Mouse (Mus musculus): ENCODE measurements at regions not wholly inside any gene's neighbourhood (a gene's known extent, or its start where the extent isn't known, plus 50 kb on each side); places are given as distances from the start of the nearest gene placed in this dataset.

GRCm38 (mm10) chr17:72746411-72746810 lies 89.8 kb upstream of the Ypel5 start:
- TF ChIP-seq CTCF (IDR thresholded peaks at IDR 0.05; ENCODE audit: borderline replicate concordance, insufficient read depth, low read length) (no peak), POLR2A (IDR thresholded peaks at IDR 0.05; ENCODE audit: low read depth, low read length) (no peak)
